Mouse (Mus musculus) thymus, adult 2 months (tissue): ENCODE measurements around the gene St3gal5. TPM values are rescaled to one million over a fixed set of nuclear protein-coding genes. Genes with fewer than 3 reads are reported as not detected.

Experiments used
- DNase-seq: peaks from one replicate; pipeline ENCODE4 v3.0.0; 2021
- H3K27ac ChIP-seq: fragments of 200-500 bp; 2 replicates; pipeline ENCODE4 v1.5.1; 2012; ENCODE audit warnings: low read length, control low read depth; ENCODE audit not compliant: control insufficient read depth, insufficient read depth
- H3K27me3 ChIP-seq: fragments of 200-500 bp; 2 replicates; pipeline ENCODE4 v1.6.1; 2012; ENCODE audit warnings: mild to moderate bottlenecking, low read length, moderate library complexity, mixed read lengths; ENCODE audit not compliant: control insufficient read depth, insufficient read depth
- H3K36me3 ChIP-seq: fragments of 200-500 bp; 2 replicates; pipeline ENCODE4 v1.6.1; 2012; ENCODE audit warnings: mild to moderate bottlenecking, low read length, moderate library complexity; ENCODE audit not compliant: control insufficient read depth, insufficient read depth
- H3K4me1 ChIP-seq: fragments of 200-500 bp; replicated peaks from 2 replicates; pipeline ENCODE4 v1.6.1; 2012; ENCODE audit warnings: low read length; ENCODE audit not compliant: control insufficient read depth, insufficient read depth
- H3K4me3 ChIP-seq: fragments of 200-500 bp; 2 replicates; pipeline ENCODE4 v1.5.1; 2012; ENCODE audit warnings: mild to moderate bottlenecking, low read length, control low read depth, moderate library complexity; ENCODE audit not compliant: control insufficient read depth, insufficient read depth
- CTCF ChIP-seq: fragments of 200-500 bp; IDR thresholded peaks from 2 replicates; pipeline ENCODE4 v1.5.1; 2012; ENCODE audit warnings: mild to moderate bottlenecking, control low read depth, low read length, moderate library complexity, borderline replicate concordance; ENCODE audit not compliant: control insufficient read depth, poor library complexity, insufficient read depth; ENCODE audit errors: extremely low read depth
- POLR2A ChIP-seq: fragments of 200-500 bp; IDR thresholded peaks from 2 replicates; pipeline ENCODE4 v1.6.1; 2012; ENCODE audit warnings: mild to moderate bottlenecking, low read length, control low read depth, moderate library complexity; ENCODE audit not compliant: control insufficient read depth, poor library complexity, insufficient read depth; ENCODE audit errors: extremely low read depth
- WGBS: fragments of 180-500 bp; shearing (Covaris S2); methylation state at CpG from one replicate; pipeline ENCODE4 v1.1.7; 2018; 5-methylcytosine and 5-hydroxymethylcytosine counted together
- polyA plus RNA-seq: library from polyadenylated mRNA; depleted of rRNA; stranded (reverse); fragments of >200 nt; gene quantifications from 2 replicates; pipeline ENCODE4 v1.2.3, GENCODE M21; 2012

Gene St3gal5
- polyA plus RNA-seq, 1 experiment: 4.4 TPM

DNA sequence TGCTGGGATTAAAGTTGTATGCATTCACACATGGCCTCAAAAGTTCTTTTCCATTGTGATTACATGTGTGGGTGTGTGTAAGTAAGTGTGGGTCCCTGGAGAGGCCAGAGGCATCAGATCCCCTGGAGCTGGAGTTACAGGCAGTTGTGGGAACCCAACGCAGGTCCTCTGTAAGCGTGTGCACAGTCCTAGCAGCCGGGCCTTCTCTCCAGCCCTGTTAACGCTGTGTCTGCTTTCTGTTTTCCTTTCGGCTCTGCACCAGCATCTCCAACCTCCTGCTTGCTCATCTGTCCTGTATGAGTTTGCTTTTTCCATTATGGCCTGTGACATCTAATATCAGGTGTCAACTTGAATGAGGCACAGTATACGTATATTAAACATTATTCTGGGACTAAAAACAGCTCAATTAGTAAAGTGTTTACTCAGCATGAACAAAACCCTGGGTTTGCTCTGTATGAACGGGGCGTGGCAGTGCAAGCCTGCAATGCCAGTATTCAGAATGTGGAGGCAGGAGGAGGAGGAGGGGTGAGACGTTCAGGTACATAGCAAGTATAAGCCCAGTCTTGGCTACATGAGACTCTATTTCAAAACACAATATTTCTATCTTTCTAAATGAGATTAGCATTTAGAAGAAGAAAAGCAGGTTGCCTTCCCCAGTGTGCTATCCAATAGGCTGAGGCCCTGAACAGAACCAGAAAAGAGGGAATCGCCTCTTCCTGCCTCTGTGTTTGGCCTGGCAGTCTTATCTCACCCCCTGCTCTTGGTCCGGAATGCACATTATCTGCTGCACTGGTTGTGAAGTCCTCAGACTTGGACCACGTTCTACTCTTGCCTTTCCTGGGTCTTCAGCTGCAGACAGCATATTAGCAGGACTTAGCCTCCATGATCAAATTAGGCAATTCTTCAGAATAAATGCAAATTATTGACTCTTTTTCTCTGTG is 82.4 kb downstream of the St3gal5 start:
- no peaks in the 10 kb centered on the region for H3K36me3 ChIP-seq

DNA sequence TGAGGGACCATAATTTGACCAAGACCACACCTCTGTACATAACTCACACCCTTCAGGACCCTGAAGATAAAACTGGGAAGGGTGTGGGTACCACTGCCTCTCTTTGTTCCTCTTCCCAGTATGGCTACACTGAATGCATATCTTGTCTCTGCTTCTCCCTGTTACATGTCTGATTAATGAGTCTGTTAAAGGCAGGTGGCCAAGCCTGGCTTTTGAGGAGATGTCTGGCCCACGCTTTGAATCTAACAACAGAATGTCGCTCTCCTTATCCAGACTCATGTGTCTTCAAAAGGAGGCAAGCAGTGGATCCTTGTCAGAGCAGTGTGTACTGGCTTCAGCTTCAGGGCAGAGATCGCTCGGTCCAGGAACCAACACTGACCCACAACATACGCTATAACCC is 87.2 kb downstream of the St3gal5 start:
- H3K36me3 ChIP-seq: no peaks in the 10 kb centered on the region
- H3K4me1 ChIP-seq: peaks cover 4% of the 10 kb centered on the region
- H3K27me3 ChIP-seq: no peaks in the 10 kb centered on the region; the same call in 1 of the 2 replicates
- WGBS: 94% methylated on average over 5 of the region's 5 CpGs
- TF ChIP-seq POLR2A (no peak), CTCF (no peak)
- DNase-seq: no peak
- H3K4me3 ChIP-seq: no peak overlapping the region
- no peak overlapping the region for H3K27ac ChIP-seq

More for the DNA sequence above, 82.4 kb downstream of the St3gal5 start:
- 91% methylated on average over 12 of the region's 12 CpGs for WGBS
- Histone ChIP-seq H3K4me1 (no peaks in the 10 kb centered on the region), H3K27ac (no peak overlapping the region), H3K27me3 (no peaks in the 10 kb centered on the region), H3K4me3 (no peak overlapping the region)
- TF ChIP-seq POLR2A: no peak
- no peak for TF ChIP-seq CTCF
- no peak for DNase-seq

DNA sequence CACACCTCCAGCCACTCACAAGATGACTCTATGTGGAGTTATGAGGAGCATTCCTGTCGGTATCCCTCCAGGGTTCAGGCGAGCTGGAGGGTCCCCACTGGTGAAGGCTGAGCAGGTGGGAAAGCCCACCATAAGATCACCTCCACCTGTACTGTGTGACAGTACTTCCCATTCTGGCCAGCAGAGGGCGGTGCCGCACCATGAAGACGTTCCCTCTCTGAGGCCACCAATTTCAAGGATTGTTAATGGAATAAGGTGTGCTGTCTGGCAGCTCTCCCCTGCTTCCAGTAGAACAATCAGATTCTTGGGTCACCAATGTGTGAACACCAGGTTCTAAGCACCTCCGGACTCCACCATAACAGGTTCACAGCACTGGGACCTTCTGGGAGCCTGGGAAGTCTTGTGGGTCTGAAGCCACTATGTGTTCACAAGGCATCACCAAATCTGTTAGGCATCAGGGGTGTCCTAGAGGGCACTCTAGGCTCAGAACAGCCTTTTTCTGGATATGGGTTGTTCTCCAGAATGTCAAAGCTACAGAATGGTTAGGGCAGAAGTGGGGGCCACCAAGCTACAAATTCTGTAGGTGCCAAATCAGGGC is 88.6 kb downstream of the St3gal5 start:
- H3K27ac ChIP-seq: no peak overlapping the region
- no peaks in the 10 kb centered on the region; the same call in 1 of the 2 replicates for H3K27me3 ChIP-seq
- WGBS: 7% methylated on average over 6 of the region's 6 CpGs
- H3K36me3 ChIP-seq: no peaks in the 10 kb centered on the region
- H3K4me1 ChIP-seq: peaks cover 10% of the 10 kb centered on the region
- H3K4me3 ChIP-seq: no peak overlapping the region
- TF ChIP-seq POLR2A: no peak
- peak; percentile 90; the same call in 1 of the 2 replicates for TF ChIP-seq CTCF
- DNase-seq: peak; percentile 75

DNA sequence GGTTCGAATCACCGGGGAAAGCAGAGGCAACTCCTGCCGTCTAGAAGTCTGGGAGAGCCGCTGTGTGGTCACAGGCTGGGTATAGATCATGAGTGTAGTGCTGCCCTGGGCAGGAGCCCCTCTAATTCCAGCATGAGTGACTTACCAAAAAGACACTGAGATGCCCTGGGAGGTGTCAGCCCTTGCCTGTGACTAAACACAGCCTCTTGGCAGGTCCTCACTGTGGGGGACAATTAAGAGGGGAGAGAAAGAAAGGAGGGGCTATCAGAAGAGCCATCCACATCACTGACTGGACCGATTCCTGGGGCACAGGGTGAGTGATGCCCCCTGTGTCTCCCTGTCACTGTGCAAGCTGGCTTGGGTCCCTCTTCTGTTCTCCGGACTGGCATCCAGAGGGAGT is 89.4 kb downstream of the St3gal5 start:
- 89% methylated on average over 6 of the region's 6 CpGs for WGBS
- H3K27me3 ChIP-seq: no peaks in the 10 kb centered on the region; the same call in 1 of the 2 replicates

DNA sequence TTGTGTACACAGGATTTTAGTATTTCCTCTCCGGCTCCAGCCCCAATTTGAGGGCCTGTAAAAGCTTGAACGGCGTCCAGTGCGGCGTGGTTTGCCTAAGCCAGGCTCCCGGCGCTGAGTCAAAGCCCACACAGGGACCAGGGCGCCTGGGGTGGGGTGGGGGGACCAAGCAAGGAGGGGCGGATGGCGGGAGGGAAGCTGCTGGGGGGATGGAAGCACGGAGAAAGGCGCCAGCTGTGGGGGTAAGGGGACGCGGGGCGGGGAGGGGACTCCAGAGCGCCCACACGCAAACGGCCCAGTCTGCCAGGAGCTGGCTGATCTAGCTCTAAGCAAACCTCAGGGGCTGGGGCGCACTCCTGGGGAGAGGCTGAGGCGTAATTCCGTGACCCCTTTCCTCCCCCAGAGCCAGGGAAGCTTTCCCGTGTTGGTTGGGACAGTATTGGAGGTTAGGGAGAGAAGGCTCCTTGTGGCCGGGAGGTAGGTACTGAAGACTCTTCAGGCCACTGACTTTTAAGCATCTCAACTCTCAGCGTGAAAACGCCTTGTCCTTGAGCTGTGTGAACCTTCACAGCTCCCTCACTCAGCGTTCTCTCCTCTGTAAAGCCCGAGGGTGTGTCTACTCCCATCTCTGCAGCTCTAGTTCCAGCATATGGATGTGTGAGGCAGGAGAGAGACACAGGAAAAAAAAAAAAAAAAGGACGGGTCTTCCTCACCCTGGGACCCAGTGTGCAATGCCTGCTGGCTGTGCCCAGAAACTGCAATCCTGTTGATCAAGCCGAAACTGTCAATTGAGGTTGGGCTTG is 91.9 kb downstream of the St3gal5 start:
- Histone ChIP-seq H3K36me3 (no peaks in the 10 kb centered on the region), H3K27ac (no peak overlapping the region), H3K4me3 (no peak overlapping the region), H3K27me3 (no peaks in the 10 kb centered on the region; the same call in 1 of the 2 replicates), H3K4me1 (peaks cover 13% of the 10 kb centered on the region)
- 12% methylated on average over 29 of the region's 29 CpGs for WGBS
- TF ChIP-seq CTCF (no peak), POLR2A (no peak)
- DNase-seq: no peak

More for the DNA sequence above, 89.4 kb downstream of the St3gal5 start:
- no peak overlapping the region for H3K27ac ChIP-seq
- no peak overlapping the region for H3K4me3 ChIP-seq
- TF ChIP-seq CTCF (no peak), POLR2A (no peak)
- peaks cover 13% of the 10 kb centered on the region for H3K4me1 ChIP-seq
- H3K36me3 ChIP-seq: no peaks in the 10 kb centered on the region
- no peak for DNase-seq

DNA sequence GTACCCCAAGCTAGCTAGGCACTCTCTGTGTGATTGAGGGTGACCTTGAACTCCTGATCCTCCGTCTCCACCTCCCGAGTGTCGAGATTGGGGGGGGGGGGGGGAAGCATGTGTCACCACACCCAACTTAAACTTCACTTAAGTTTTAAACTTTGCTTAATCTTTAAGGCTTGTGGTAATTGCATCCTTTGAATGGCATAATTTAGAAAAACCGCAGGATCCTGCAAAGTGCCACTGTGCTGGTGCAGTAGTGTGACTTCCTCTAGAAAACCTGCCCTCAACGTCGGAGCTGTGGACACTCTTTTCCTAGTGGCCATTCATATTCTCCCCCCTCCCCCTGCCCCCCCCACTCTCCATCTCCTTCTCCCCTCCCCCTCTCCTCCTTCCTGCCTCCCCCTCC is 92.7 kb downstream of the St3gal5 start:
- H3K4me3 ChIP-seq: no peak overlapping the region
- H3K36me3 ChIP-seq: no peaks in the 10 kb centered on the region
- peaks cover 13% of the 10 kb centered on the region for H3K4me1 ChIP-seq
- no peaks in the 10 kb centered on the region; the same call in 1 of the 2 replicates for H3K27me3 ChIP-seq
- H3K27ac ChIP-seq: no peak overlapping the region
- TF ChIP-seq POLR2A (no peak), CTCF (no peak)
- 4% methylated on average over 6 of the region's 6 CpGs for WGBS
- DNase-seq: no peak
